Mouse (Mus musculus): ENCODE results near the gene Pirb.

- TF ChIP-seq POLR2A (IDR thresholded peaks at IDR 0.05; ENCODE audit: borderline replicate concordance, extremely low read depth, insufficient read depth, insufficient read length, poor library complexity, severe bottlenecking) (peak; percentile 26; the same call in 1 of the 2 replicates), CTCF (IDR thresholded peaks at IDR 0.05; ENCODE audit: borderline replicate concordance, extremely low read depth, insufficient read depth, insufficient read length) (no peak)
These were observed 27.7 kb downstream of the Pirb start, which contains the start of gene Tsen34 for GRCm38 (mm10) chr7:3692382-3692986.

Data from brain, embryonic 14.5 days (tissue).